Mouse (Mus musculus) lung, postnatal 0 days (tissue): ENCODE measurements around the gene Axin1. TPM values are rescaled to one million over a fixed set of nuclear protein-coding genes. Genes with fewer than 3 reads are reported as not detected.

Experiments used
- ATAC-seq: fragments of 200-750 bp; cut with Nextera tagmentation; 2 replicates; pipeline ENCODE4 v1.8.0; 2017; ENCODE audit warnings: moderate library complexity
- DNase-seq: peaks from one replicate; pipeline ENCODE4 v3.0.0-alpha.2; 2016; ENCODE audit warnings: low spot score
- H3K27ac ChIP-seq: fragments of 300-500 bp; sonication (generic); 2 replicates; pipeline ENCODE4 v1.5.1; 2014; ENCODE audit warnings: antibody characterized with exemption, mild to moderate bottlenecking, low read length, mixed read lengths
- H3K27me3 ChIP-seq: fragments of 300-500 bp; sonication (generic); replicated peaks from 2 replicates; pipeline ENCODE4 v1.6.1; 2014; ENCODE audit warnings: low read length, mixed read lengths; ENCODE audit not compliant: insufficient read depth
- H3K36me3 ChIP-seq: fragments of 300-500 bp; sonication (generic); 2 replicates; pipeline ENCODE4 v1.6.1; 2014; ENCODE audit warnings: low read length, mixed read lengths; ENCODE audit not compliant: insufficient read depth
- H3K4me1 ChIP-seq: fragments of 300-500 bp; sonication (generic); 2 replicates; pipeline ENCODE4 v1.6.1; 2014; ENCODE audit warnings: antibody characterized with exemption, low read depth, low read length, mixed read lengths; ENCODE audit not compliant: insufficient read depth
- H3K4me2 ChIP-seq: fragments of 300-500 bp; sonication (generic); replicated peaks from 2 replicates; pipeline ENCODE4 v1.6.1; 2014; ENCODE audit warnings: low read depth, mild to moderate bottlenecking, low read length, moderate library complexity, mixed read lengths
- H3K4me3 ChIP-seq: fragments of 300-500 bp; sonication (generic); 2 replicates; pipeline ENCODE4 v1.5.1; 2014; ENCODE audit warnings: low read depth, low read length
- H3K9ac ChIP-seq: fragments of 300-500 bp; sonication (generic); replicated peaks from 2 replicates; pipeline ENCODE4 v1.6.1; 2014; ENCODE audit warnings: low read depth, mild to moderate bottlenecking
- H3K9me3 ChIP-seq: fragments of 300-500 bp; sonication (generic); 2 replicates; pipeline ENCODE4 v1.6.1; 2016; ENCODE audit warnings: low read length, mixed read lengths
- CTCF ChIP-seq: IDR thresholded peaks from 2 replicates; pipeline ENCODE4 v1.5.1; 2016; ENCODE audit warnings: antibody characterized with exemption, mild to moderate bottlenecking
- EP300 ChIP-seq: IDR thresholded peaks from 2 replicates; pipeline ENCODE4 v1.6.1; 2016; ENCODE audit warnings: antibody characterized with exemption, mild to moderate bottlenecking, control low read depth
- WGBS: fragments of 180-500 bp; shearing (Covaris S2); extraction: QIAGEN DNeasy Blood & Tissue Kit; methylation state at CpG from one replicate; pipeline ENCODE4 v1.1.7; 2014; 5-methylcytosine and 5-hydroxymethylcytosine counted together
- polyA plus RNA-seq: library from polyadenylated mRNA; unstranded; fragments of >200 nt; fragmentation: Nextera tagmentation; extraction: Ambion mirVana; gene quantifications from 2 replicates; pipeline ENCODE4 v1.2.1, GENCODE M21; 2015

The Axin1 gene
- polyA plus RNA-seq, 1 experiment from 2014 or later = 10.2 TPM

- Histone ChIP-seq H3K4me3 (no peak overlapping the region), H3K27me3 (0 out of 2 replicates have a peak, but pooled peaks cover 6% of the 10 kb centered on the region), H3K4me1 (peaks cover 7% of the 10 kb centered on the region), H3K27ac (no peak overlapping the region), H3K9ac (no peak overlapping the region), H3K9me3 (no peaks in the 10 kb centered on the region), H3K36me3 (no peaks in the 10 kb centered on the region), H3K4me2 (no peak overlapping the region)
- TF ChIP-seq EP300 (no peak), CTCF (peak; percentile 91)
- 38% methylated on average over 32 of the region's 33 CpGs for WGBS
- DNase-seq (peak; percentile 84), ATAC-seq (peak; percentile 58)
Observed at GRCm38 (mm10) chr17:26119766-26120710, 18.4 kb upstream of the Axin1 start.

- WGBS = 49% methylated on average over 5 of the region's 5 CpGs
Observed at GRCm38 (mm10) chr17:26122431-26123140, 15.9 kb upstream of the Axin1 start.

GRCm38 (mm10) chr17:26123267-26123684, 15.2 kb upstream of the Axin1 start, which contains the start of gene Mrpl28:
TSS of gene Mrpl28 (plus strand) at chr17:26123500.
- Histone ChIP-seq H3K9me3 (no peaks in the 10 kb centered on the region), H3K27ac (peak within 1 kb of the TSS; percentile 47), H3K27me3 (no peaks in the 10 kb centered on the region), H3K4me3 (peak within 1 kb of the TSS; percentile 85), H3K4me2 (peak within 1 kb of the TSS; percentile 87), H3K36me3 (peaks cover 3% of the 10 kb centered on the region), H3K4me1 (peaks cover 7% of the 10 kb centered on the region), H3K9ac (peak within 1 kb of the TSS; percentile 72)
- WGBS = 2% methylated on average over 30 of the region's 32 CpGs
- TF ChIP-seq EP300 (no peak), CTCF (no peak)
- DNase-seq (peak; percentile 98), ATAC-seq (peak; percentile 96)

More at GRCm38 (mm10) chr17:26122431-26123140, 15.9 kb upstream of the Axin1 start:
- H3K4me2 ChIP-seq = no peak overlapping the region
- no peak overlapping the region for H3K4me3 ChIP-seq
- peaks cover 3% of the 10 kb centered on the region; the same call in 1 of the 2 replicates for H3K36me3 ChIP-seq
- H3K27ac ChIP-seq = no peak overlapping the region
- H3K9me3 ChIP-seq = no peaks in the 10 kb centered on the region
- ATAC-seq (no peak), DNase-seq (no peak)
- no peak overlapping the region for H3K9ac ChIP-seq
- no peak for TF ChIP-seq CTCF
- no peak for TF ChIP-seq EP300
- H3K4me1 ChIP-seq = peaks cover 7% of the 10 kb centered on the region
- H3K27me3 ChIP-seq = no peaks in the 10 kb centered on the region

GRCm38 (mm10) chr17:26124560-26124959, 13.9 kb upstream of the Axin1 start:
- Histone ChIP-seq H3K9me3 (no peaks in the 10 kb centered on the region), H3K4me2 (peak overlapping the region; percentile 87), H3K4me1 (peaks cover 7% of the 10 kb centered on the region), H3K36me3 (peaks cover 3% of the 10 kb centered on the region), H3K4me3 (no peak overlapping the region), H3K27ac (no peak overlapping the region), H3K9ac (peak overlapping the region; percentile 72), H3K27me3 (no peaks in the 10 kb centered on the region)
- ATAC-seq = no peak
- TF ChIP-seq EP300 = no peak
- no peak for TF ChIP-seq CTCF
- WGBS = 77% methylated on average over 7 of the region's 7 CpGs
- no peak for DNase-seq

- no peak for DNase-seq
- no peaks in the 10 kb centered on the region for H3K9me3 ChIP-seq
- TF ChIP-seq CTCF = no peak
- TF ChIP-seq EP300 = no peak
- no peak overlapping the region for H3K9ac ChIP-seq
- peaks cover 3% of the 10 kb centered on the region for H3K36me3 ChIP-seq
- H3K27me3 ChIP-seq = no peaks in the 10 kb centered on the region
- no peak for ATAC-seq
- H3K4me1 ChIP-seq = peaks cover 7% of the 10 kb centered on the region
- H3K4me2 ChIP-seq = no peak overlapping the region
- 89% methylated on average over 10 of the region's 10 CpGs for WGBS
- H3K27ac ChIP-seq = no peak overlapping the region
- no peak overlapping the region for H3K4me3 ChIP-seq
Observed at GRCm38 (mm10) chr17:26125226-26125625, 13.3 kb upstream of the Axin1 start.

GRCm38 (mm10) chr17:26131062-26131732, 7.3 kb upstream of the Axin1 start:
- H3K27me3 ChIP-seq = no peaks in the 10 kb centered on the region
- no peak overlapping the region for H3K27ac ChIP-seq
- no peak for DNase-seq
- H3K9me3 ChIP-seq = no peaks in the 10 kb centered on the region
- no peak overlapping the region for H3K4me3 ChIP-seq
- ATAC-seq = no peak
- peaks cover 3% of the 10 kb centered on the region for H3K36me3 ChIP-seq
- no peaks in the 10 kb centered on the region for H3K4me1 ChIP-seq
- 85% methylated on average over 18 of the region's 18 CpGs for WGBS
- no peak overlapping the region for H3K9ac ChIP-seq
- H3K4me2 ChIP-seq = no peak overlapping the region
- no peak for TF ChIP-seq CTCF
- TF ChIP-seq EP300 = no peak
